Mouse (Mus musculus): ENCODE measurements around the gene Elp5. TPM values are rescaled to one million over a fixed set of nuclear protein-coding genes. Genes with fewer than 3 reads are reported as not detected.

The Elp5 gene
- polyA plus RNA-seq, 1 experiment from 2014 or later: 129 TPM

DNA sequence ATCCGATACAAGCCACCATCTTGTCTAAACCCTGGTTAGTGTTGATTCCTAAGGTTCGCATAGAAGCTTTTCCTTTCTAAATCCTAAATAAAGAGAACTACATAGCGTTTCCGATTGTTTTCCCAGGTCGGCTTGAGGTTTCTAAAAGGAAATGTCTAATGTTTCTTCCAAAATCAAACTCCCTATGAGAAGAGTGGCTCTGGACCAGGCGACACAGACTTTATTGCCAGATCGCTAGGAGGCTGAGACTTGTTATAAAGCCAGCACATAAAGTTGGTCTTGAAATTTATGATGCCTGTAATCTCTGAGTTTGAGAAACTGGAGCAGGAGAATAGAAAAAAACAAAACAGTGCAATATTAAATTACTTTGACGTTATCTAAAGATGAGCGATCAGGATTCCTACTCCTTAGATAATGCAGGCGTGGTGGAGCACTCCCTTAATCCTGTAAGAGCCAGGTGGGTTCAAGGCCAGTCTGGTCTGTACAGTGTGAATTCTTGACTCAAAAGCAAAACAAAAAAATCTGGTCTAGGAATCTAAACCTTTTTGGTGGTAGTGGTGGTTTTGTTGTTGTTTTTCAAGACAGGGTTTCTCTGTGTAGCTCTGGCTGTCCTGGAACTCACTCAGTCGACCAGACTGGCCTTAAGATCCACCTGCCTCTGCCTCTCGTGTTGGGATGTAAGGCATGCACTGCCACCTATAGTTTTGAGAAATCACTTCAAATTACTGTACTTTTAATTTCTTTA, 60.1 kb downstream of the Elp5 start:
- peaks cover 11% of the 10 kb centered on the region for H3K4me1 ChIP-seq
- peak overlapping the region; percentile 93 for H3K4me2 ChIP-seq (replicated peaks)
- H3K4me3 ChIP-seq: peak overlapping the region; percentile 97
- H3K9me3 ChIP-seq: no peaks in the 10 kb centered on the region
- no peak for ATAC-seq (ENCODE audit: low FRiP score, low read depth)
- peak overlapping the region; percentile 89 for H3K27ac ChIP-seq
- H3K36me3 ChIP-seq: peaks cover 22% of the 10 kb centered on the region
- H3K27me3 ChIP-seq (replicated peaks): no peaks in the 10 kb centered on the region
- H3K9ac ChIP-seq: peak overlapping the region; percentile 53
- 4% methylated on average over 12 of the region's 12 CpGs for WGBS

DNA sequence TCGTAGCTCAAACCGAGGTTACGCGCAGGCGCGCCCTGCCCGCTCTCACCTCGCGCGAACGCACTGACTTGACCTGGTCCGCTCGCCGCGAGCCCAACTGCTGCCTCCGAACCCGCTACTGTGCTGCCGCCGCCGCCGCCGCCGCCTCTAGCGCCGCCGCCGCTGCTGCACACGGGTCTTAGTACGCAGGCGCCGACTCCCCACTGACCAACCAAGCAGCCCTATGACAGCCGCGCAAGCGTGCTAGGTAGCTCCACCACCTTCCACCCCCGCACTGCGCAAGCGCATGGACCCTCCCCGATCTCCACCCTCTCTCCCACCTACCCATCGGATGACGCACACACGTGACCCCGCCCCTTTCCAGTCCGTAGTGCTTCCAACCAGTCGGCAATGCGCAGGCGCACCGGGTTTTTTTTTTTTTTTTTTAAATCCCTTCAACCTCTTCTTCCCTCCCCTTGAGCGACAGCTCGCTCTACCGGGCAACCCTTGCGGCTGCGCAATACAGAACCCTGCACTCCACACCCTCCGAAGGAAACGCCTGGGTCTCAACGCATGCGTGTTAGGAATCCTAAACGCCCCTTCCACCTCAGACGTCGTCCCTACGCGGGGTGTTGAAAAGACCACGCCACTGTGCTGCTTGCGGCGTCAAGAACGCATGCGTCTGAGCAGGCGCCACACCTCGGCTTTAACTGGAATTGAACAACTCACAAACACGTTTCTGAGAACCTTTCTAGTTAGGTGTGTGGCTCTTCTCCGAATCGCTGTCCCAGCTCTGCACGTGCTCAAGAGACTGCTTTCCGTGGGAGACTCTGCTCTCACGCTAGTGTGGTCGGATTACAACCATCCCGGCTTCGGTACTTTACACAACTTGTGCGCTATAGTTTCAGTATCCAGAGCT, 61.0 kb downstream of the Elp5 start, which contains the start of gene Eif5a:
Gene Eif5a (minus strand): TSS at position 845 of the 898 bp plus-strand sequence.
- H3K4me2 ChIP-seq (replicated peaks): peak within 1 kb of the TSS; percentile 93
- H3K27ac ChIP-seq: peak within 1 kb of the TSS; percentile 89
- peak; percentile 94 for ATAC-seq (ENCODE audit: low FRiP score, low read depth)
- under 1% methylated on average over 78 of the region's 78 CpGs for WGBS
- H3K36me3 ChIP-seq: peaks cover 30% of the 10 kb centered on the region
- H3K9me3 ChIP-seq: no peaks in the 10 kb centered on the region
- no peaks in the 10 kb centered on the region for H3K27me3 ChIP-seq (replicated peaks)
- peak within 1 kb of the TSS; percentile 95 for H3K9ac ChIP-seq
- peak within 1 kb of the TSS; percentile 97 for H3K4me3 ChIP-seq
- H3K4me1 ChIP-seq: peaks cover 12% of the 10 kb centered on the region

DNA sequence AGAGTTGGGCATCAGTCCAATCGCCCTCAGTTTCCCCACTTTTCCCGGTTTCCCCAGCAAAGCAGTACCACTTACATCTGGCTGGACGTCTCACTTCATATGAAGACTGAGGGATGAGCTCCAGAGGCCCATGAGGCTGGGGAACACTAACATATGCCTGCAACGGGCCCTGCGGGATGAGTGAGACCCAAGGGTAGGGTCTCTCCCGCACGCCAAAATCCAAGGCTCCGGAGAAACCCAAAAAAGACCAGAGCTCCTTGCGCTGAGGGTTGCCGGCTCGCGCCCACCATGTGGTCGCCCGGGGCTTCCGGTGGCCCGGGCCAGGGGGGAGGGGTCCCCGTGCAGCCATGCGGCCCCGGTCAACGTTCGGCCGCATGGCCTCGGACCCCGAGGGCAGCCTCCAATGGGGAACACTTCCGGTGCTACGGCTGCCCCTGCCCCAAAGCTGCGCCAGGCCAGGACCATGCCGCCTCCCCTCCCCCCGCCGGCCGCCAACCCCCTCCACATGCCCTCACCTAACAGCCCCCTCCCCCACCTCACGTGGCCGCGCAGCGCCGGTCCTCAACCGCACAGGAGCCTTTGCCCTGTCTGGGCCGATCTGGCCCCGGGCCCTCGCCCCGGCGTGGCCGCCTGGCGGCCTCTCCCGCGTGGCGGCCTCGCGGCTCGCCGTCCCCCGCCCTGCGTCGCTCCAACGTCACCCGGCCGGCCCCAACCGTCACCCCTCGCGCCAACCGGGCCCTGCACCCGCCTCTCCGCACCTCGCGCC, 61.9 kb downstream of the Elp5 start:
- Histone ChIP-seq H3K9ac (peak overlapping the region; percentile 95), H3K4me1 (peaks cover 21% of the 10 kb centered on the region), H3K4me3 (peak overlapping the region; percentile 97), H3K27me3 (replicated peaks) (no peaks in the 10 kb centered on the region), H3K4me2 (replicated peaks) (peak overlapping the region; percentile 93), H3K36me3 (peaks cover 39% of the 10 kb centered on the region), H3K9me3 (no peaks in the 10 kb centered on the region), H3K27ac (peak overlapping the region; percentile 84)
- peak; percentile 27 for ATAC-seq (ENCODE audit: low FRiP score, low read depth)
- 1% methylated on average over 63 of the region's 65 CpGs for WGBS

DNA sequence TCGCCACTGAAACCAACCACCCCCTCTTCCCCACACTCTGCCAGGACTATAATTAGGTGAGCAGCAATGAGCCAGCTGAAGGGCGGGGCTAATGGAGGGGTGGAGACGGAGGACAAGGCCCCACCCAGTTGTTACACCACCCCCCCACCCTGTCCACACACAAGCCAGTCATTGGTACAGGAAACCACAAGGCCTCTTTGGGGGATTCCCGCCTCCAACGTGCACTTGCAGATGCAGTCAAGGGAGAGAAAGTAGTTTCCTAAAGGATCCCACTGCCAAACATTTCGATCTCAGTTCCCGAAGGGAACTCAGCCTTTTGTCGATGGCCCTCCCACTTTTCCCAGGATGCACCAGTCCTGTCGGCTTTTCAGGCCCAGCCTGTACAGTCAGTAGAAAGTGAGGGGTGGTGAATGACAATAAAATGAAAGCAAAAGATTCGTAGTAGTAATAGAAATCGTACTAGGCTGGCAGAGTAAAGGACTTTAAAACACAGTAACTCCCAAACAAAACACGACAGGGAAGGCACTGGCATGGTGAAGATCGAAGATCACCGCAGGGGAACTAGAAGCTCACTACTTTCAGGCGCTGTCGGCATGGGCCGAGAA, 62.6 kb downstream of the Elp5 start:
- Histone ChIP-seq H3K9ac (peak overlapping the region; percentile 95), H3K27ac (peak overlapping the region; percentile 84), H3K4me3 (peak overlapping the region; percentile 97), H3K27me3 (replicated peaks) (no peaks in the 10 kb centered on the region), H3K36me3 (peaks cover 46% of the 10 kb centered on the region), H3K4me1 (peaks cover 28% of the 10 kb centered on the region), H3K4me2 (replicated peaks) (peak overlapping the region; percentile 93), H3K9me3 (no peaks in the 10 kb centered on the region)
- no peak for ATAC-seq (ENCODE audit: low FRiP score, low read depth)
- WGBS: 1% methylated on average over 17 of the region's 17 CpGs

DNA sequence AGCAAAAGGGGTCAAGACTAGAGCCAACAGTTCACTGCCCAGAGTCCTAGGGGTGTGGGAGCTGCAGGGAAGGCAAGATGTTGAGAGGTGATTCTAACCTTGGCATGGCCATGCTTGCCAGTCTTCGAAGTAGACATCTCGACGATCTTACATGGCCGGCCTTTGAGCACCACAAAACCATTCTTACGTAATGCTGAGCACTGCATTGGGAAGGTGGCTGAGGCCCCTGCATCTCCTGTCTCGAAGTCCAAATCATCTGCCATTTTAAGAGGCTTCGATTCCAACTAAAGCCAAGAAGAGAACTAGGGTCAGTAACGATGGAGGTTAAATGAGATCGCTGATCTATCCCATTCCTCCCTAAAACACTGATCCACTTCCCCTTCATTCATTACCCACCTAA, 63.3 kb downstream of the Elp5 start:
- Histone ChIP-seq H3K27ac (no peak overlapping the region), H3K4me1 (peaks cover 33% of the 10 kb centered on the region), H3K4me2 (replicated peaks) (peak overlapping the region; percentile 93), H3K36me3 (peaks cover 46% of the 10 kb centered on the region), H3K9me3 (no peaks in the 10 kb centered on the region), H3K4me3 (peak overlapping the region; percentile 97), H3K9ac (peak overlapping the region; percentile 95), H3K27me3 (replicated peaks) (no peaks in the 10 kb centered on the region)
- 85% methylated on average over 9 of the region's 9 CpGs for WGBS
- ATAC-seq (ENCODE audit: low FRiP score, low read depth): no peak

MicroRNAs within 50 kb of the gene (microRNA counts, 519-probe panel; counts per million panel counts)
- microRNA mmu-miR-324-3p (342 counts per million, percentile 67 among the panel's probes with 10 or more counts), microRNA mmu-miR-324-5p (342 counts per million, percentile 67 among the panel's probes with 10 or more counts)

Small RNA genes within 50 kb of the gene (microRNA-seq; reads per million reads assigned to microRNA genes)
- gene Gm44349 (not detected), gene Mir324 (1,912 reads per million, percentile 84 among the genes with 10 or more reads in this experiment)

Other genes starting within 250 kb of the Elp5 start
- 28.5 and 31.2 TPM in 2 replicates for gene Polr2a, start 223.9 kb downstream of the Elp5 start, polyA plus RNA-seq (2016; fragmentation: Nextera tagmentation; extraction: Ambion mirVana)
- gene Slc35g3, start 220.5 kb downstream of the Elp5 start, polyA plus RNA-seq (2016; fragmentation: Nextera tagmentation; extraction: Ambion mirVana): not detected in 2 replicates
- gene Zbtb4, start 216.6 kb downstream of the Elp5 start, polyA plus RNA-seq (2016; fragmentation: Nextera tagmentation; extraction: Ambion mirVana): 2.3 and 2.4 TPM in 2 replicates
- 5.3 and 5.8 TPM in 2 replicates for gene Chrnb1, start 186.6 kb downstream of the Elp5 start, polyA plus RNA-seq (2016; fragmentation: Nextera tagmentation; extraction: Ambion mirVana)
- gene Fgf11, start 180.7 kb downstream of the Elp5 start, polyA plus RNA-seq (2016; fragmentation: Nextera tagmentation; extraction: Ambion mirVana): 4.1 and 5.6 TPM in 2 replicates
- 1.1 and 1.7 TPM in 2 replicates for gene Tmem102, start 176.9 kb downstream of the Elp5 start, polyA plus RNA-seq (2016; fragmentation: Nextera tagmentation; extraction: Ambion mirVana)
- not detected in 2 replicates for gene Gm39566, start 167.2 kb downstream of the Elp5 start, polyA plus RNA-seq (2016; fragmentation: Nextera tagmentation; extraction: Ambion mirVana)
- not detected in 2 replicates for gene Spem2, start 164.1 kb downstream of the Elp5 start, polyA plus RNA-seq (2016; fragmentation: Nextera tagmentation; extraction: Ambion mirVana)
- gene Spem1, start 160.3 kb downstream of the Elp5 start, polyA plus RNA-seq (2016; fragmentation: Nextera tagmentation; extraction: Ambion mirVana): 0.52 TPM in 1 of 2 replicates, not detected in the other
- gene Nlgn2, start 144.7 kb downstream of the Elp5 start, polyA plus RNA-seq (2016; fragmentation: Nextera tagmentation; extraction: Ambion mirVana): 14.1 and 16.6 TPM in 2 replicates
- gene Tmem256, start 144.0 kb downstream of the Elp5 start, polyA plus RNA-seq (2016; fragmentation: Nextera tagmentation; extraction: Ambion mirVana): 325 and 328 TPM in 2 replicates
- gene Plscr3, start 136.1 kb downstream of the Elp5 start, polyA plus RNA-seq (2016; fragmentation: Nextera tagmentation; extraction: Ambion mirVana): 64.4 and 69.9 TPM in 2 replicates
- 0.22 and 0.30 TPM in 2 replicates for gene Tnk1, start 123.8 kb downstream of the Elp5 start, polyA plus RNA-seq (2016; fragmentation: Nextera tagmentation; extraction: Ambion mirVana)
- gene Tmem95, start 104.5 kb downstream of the Elp5 start, polyA plus RNA-seq (2016; fragmentation: Nextera tagmentation; extraction: Ambion mirVana): not detected in 2 replicates
- 3.1 TPM in 2 replicates for gene Kctd11, start 101.1 kb downstream of the Elp5 start, polyA plus RNA-seq (2016; fragmentation: Nextera tagmentation; extraction: Ambion mirVana)
- 0.54 and 0.90 TPM in 2 replicates for gene Acap1, start 87.0 kb downstream of the Elp5 start, polyA plus RNA-seq (2016; fragmentation: Nextera tagmentation; extraction: Ambion mirVana)
- 17.7 and 18.1 TPM in 2 replicates for gene 2810408A11Rik, start 81.5 kb downstream of the Elp5 start, polyA plus RNA-seq (2016; fragmentation: Nextera tagmentation; extraction: Ambion mirVana)
- gene Neurl4, start 81.4 kb downstream of the Elp5 start, polyA plus RNA-seq (2016; fragmentation: Nextera tagmentation; extraction: Ambion mirVana): 19.8 and 20.4 TPM in 2 replicates
- gene Gps2, start 68.6 kb downstream of the Elp5 start, polyA plus RNA-seq (2016; fragmentation: Nextera tagmentation; extraction: Ambion mirVana): 82.4 and 92.0 TPM in 2 replicates
- gene Eif5a, start 60.6 kb downstream of the Elp5 start, polyA plus RNA-seq (2016; fragmentation: Nextera tagmentation; extraction: Ambion mirVana): 1,451 and 1,549 TPM in 2 replicates
- gene Ybx2, start 46.7 kb downstream of the Elp5 start, polyA plus RNA-seq (2016; fragmentation: Nextera tagmentation; extraction: Ambion mirVana): 5.5 and 6.0 TPM in 2 replicates
- 12.3 and 12.4 TPM in 2 replicates for gene Slc2a4, start 34.3 kb downstream of the Elp5 start, polyA plus RNA-seq (2016; fragmentation: Nextera tagmentation; extraction: Ambion mirVana)
- gene Cldn7, start 17.7 kb downstream of the Elp5 start, polyA plus RNA-seq (2016; fragmentation: Nextera tagmentation; extraction: Ambion mirVana): 2.1 and 3.2 TPM in 2 replicates
- 23.0 and 24.3 TPM in 2 replicates for gene Ctdnep1, start 1.4 kb downstream of the Elp5 start, polyA plus RNA-seq (2016; fragmentation: Nextera tagmentation; extraction: Ambion mirVana)
- gene Gabarap, start 8.6 kb upstream of the Elp5 start, polyA plus RNA-seq (2016; fragmentation: Nextera tagmentation; extraction: Ambion mirVana): 577 and 592 TPM in 2 replicates
- gene Phf23, start 13.3 kb upstream of the Elp5 start, polyA plus RNA-seq (2016; fragmentation: Nextera tagmentation; extraction: Ambion mirVana): 89.4 and 92.5 TPM in 2 replicates
- 39.0 and 40.7 TPM in 2 replicates for gene Dvl2, start 18.1 kb upstream of the Elp5 start, polyA plus RNA-seq (2016; fragmentation: Nextera tagmentation; extraction: Ambion mirVana)
- 59.1 and 63.7 TPM in 2 replicates for gene Acadvl, start 32.9 kb upstream of the Elp5 start, polyA plus RNA-seq (2016; fragmentation: Nextera tagmentation; extraction: Ambion mirVana)
- 23.6 and 25.5 TPM in 2 replicates for gene Dlg4, start 34.4 kb upstream of the Elp5 start, polyA plus RNA-seq (2016; fragmentation: Nextera tagmentation; extraction: Ambion mirVana)
- gene Asgr1, start 71.6 kb upstream of the Elp5 start, polyA plus RNA-seq (2016; fragmentation: Nextera tagmentation; extraction: Ambion mirVana): 0.68 and 1.1 TPM in 2 replicates
- 0.61 TPM in 1 of 2 replicates, not detected in the other for gene Asgr2, start 110.1 kb upstream of the Elp5 start, polyA plus RNA-seq (2016; fragmentation: Nextera tagmentation; extraction: Ambion mirVana)
- gene Mgl2, start 147.8 kb upstream of the Elp5 start, polyA plus RNA-seq (2016; fragmentation: Nextera tagmentation; extraction: Ambion mirVana): 0.48 TPM in 1 of 2 replicates, not detected in the other
- 0.37 and 0.39 TPM in 2 replicates for gene Clec10a, start 173.7 kb upstream of the Elp5 start, polyA plus RNA-seq (2016; fragmentation: Nextera tagmentation; extraction: Ambion mirVana)
- 1.7 and 3.3 TPM in 2 replicates for gene Slc16a11, start 230.2 kb upstream of the Elp5 start, polyA plus RNA-seq (2016; fragmentation: Nextera tagmentation; extraction: Ambion mirVana)
- 13.6 and 16.3 TPM in 2 replicates for gene Slc16a13, start 238.5 kb upstream of the Elp5 start, polyA plus RNA-seq (2016; fragmentation: Nextera tagmentation; extraction: Ambion mirVana)
- gene Bcl6b, start 247.3 kb upstream of the Elp5 start, polyA plus RNA-seq (2016; fragmentation: Nextera tagmentation; extraction: Ambion mirVana): 6.9 TPM in 2 replicates